Mouse (Mus musculus) 3T3-L1 (cell line): Measurements from ENCODE around the gene Ccsap.

ENCODE experiments used
- DNase-seq: peaks from one replicate; pipeline ENCODE4 v3.0.0-alpha.2; 2015; ENCODE audit warnings: low read depth, low spot score

Ccsap gene

GRCm38 (mm10) chr8:123805718-123806373, 54.2 kb downstream of the Ccsap start, which contains the start of gene Rab4a:
TSS of gene Rab4a (plus strand) at chr8:123805985.
- peak; percentile 79 for DNase-seq

GRCm38 (mm10) chr8:123805209-123805717, 54.7 kb downstream of the Ccsap start:
- no peak for DNase-seq

- no peak for DNase-seq
Measured at GRCm38 (mm10) chr8:123804586-123804985, 55.4 kb downstream of the Ccsap start.

- no peak for DNase-seq
Measured at GRCm38 (mm10) chr8:123803639-123804038, 56.4 kb downstream of the Ccsap start.

- DNase-seq, result no peak
Measured at GRCm38 (mm10) chr8:123801538-123801937, 58.5 kb downstream of the Ccsap start.

- DNase-seq, result no peak
Measured at GRCm38 (mm10) chr8:123800867-123801266, 59.1 kb downstream of the Ccsap start.

GRCm38 (mm10) chr8:123799885-123800284, 60.1 kb downstream of the Ccsap start:
- peak; percentile 49 for DNase-seq

- no peak for DNase-seq
Measured at GRCm38 (mm10) chr8:123799434-123799833, 60.6 kb downstream of the Ccsap start.

GRCm38 (mm10) chr8:123797928-123798327, 62.1 kb downstream of the Ccsap start:
- DNase-seq, result no peak

- no peak for DNase-seq
Measured at GRCm38 (mm10) chr8:123796758-123797157, 63.3 kb downstream of the Ccsap start.

GRCm38 (mm10) chr8:123794766-123795165, 65.2 kb downstream of the Ccsap start:
- no peak for DNase-seq

- no peak for DNase-seq
Measured at GRCm38 (mm10) chr8:123793900-123794299, 66.1 kb downstream of the Ccsap start.

GRCm38 (mm10) chr8:123791845-123792225, 68.2 kb downstream of the Ccsap start:
- DNase-seq, result no peak

- DNase-seq, result no peak
Measured at GRCm38 (mm10) chr8:123791101-123791844, 68.7 kb downstream of the Ccsap start.
